Mouse (Mus musculus) frontal cortex, adult 2 months (tissue): Measurements from ENCODE around the gene Kiss1. TPM values are rescaled to one million over a fixed set of nuclear protein-coding genes. Genes with fewer than 3 reads are reported as not detected.

Source experiments
- DNase-seq, 2 experiments: peaks; one replicate each; pipeline ENCODE4 v3.0.0; 2022; ENCODE audit warnings: low spot score in 1 of 2; ENCODE audit errors: extremely low spot score in 1 of 2
- polyA plus RNA-seq: library from polyadenylated mRNA; depleted of rRNA; stranded (reverse); fragments of >200 nt; gene quantifications from 2 replicates; pipeline ENCODE4 v1.2.3, GENCODE M21; 2012; rRNA removed

The Kiss1 gene
- polyA plus RNA-seq, 1 experiment: 0.36 TPM

DNA sequence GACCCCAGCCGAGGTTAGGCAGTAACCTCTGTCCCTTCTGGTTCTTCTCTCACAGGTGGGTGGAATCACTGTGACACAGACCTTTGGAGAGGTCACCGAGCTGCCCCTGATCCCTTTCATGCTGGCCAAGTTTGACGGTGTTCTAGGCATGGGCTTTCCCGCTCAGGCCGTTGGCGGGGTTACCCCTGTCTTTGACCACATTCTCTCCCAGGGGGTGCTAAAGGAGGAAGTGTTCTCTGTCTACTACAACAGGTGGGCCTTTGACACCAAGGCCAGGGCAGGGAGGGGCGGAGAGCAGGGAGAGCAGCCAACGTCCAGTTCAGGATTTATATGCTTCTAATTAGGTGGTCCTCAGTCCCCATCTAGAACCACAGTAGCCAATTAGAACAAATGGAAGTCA lies 34.7 kb downstream of the Kiss1 start:
- DNase-seq: no peak

DNA sequence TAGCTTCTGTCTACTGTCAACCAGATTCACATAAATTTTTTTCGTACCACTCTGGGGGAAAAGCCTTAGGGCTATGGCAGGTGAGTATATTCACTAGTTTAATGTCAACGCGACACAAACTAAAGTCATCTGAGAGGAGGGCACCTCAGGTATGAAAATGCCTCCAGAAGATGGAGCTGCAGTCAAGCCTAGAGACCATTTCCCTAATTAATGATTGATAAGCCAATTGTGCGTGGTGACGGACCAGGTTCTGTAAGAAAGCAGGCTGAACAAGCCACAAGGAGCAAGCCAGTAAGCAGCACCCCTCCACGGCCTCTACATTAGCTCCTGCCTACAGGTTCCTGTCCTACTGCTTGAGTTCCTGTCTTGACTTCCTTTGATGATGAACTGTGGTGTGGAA lies 39.3 kb downstream of the Kiss1 start:
- DNase-seq: no peak

GRCm38 (mm10) chr1:133362103-133362502 lies 40.4 kb downstream of the Kiss1 start:
- no peak for DNase-seq

GRCm38 (mm10) chr1:133363276-133364021 lies 41.8 kb downstream of the Kiss1 start, which contains the start of gene Etnk2:
Etnk2 (plus strand) TSS chr1:133363572.
- DNase-seq: peak; percentile 42 to 75

- DNase-seq: no peak
Measured at GRCm38 (mm10) chr1:133364022-133364630, 42.5 kb downstream of the Kiss1 start.

GRCm38 (mm10) chr1:133364890-133365289 lies 43.2 kb downstream of the Kiss1 start:
- DNase-seq: no peak

DNA sequence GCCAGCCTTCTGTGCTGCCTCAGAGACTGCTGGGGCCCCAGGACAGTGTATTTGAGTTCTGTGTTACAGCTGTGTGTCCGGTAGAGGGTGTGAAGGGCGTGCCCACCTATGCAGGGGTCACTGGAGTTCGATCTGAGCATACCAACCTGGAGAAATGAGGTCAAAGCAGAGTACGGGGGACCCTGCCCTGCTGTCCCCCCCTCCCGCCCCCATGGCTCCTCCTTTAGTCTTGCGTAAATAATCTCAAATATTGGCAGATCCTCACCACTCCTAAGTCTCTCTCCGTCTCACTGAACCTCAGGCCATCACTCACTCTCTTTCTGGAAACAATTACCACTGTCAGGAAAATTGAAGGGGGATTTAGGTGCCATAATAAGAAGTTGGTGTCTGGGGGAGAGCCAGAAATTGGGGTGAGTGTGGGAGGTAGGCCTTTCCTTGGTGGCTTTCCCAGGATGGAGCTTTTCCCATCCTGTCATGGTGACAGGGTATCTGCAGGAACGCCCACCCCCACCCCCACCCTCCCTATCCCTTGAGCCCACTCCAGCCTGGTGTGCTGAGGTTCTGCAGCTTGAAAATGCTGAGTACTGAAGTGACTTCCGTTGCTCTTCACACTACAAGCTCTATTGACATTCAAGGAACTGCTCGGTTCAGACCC lies 45.4 kb downstream of the Kiss1 start:
- DNase-seq: peak in 1 of 2 experiments; percentile 60

GRCm38 (mm10) chr1:133367606-133368488 lies 46.2 kb downstream of the Kiss1 start:
- no peak for DNase-seq

- peak; percentile 49 to 79 for DNase-seq
Measured at GRCm38 (mm10) chr1:133368644-133369043, 47.0 kb downstream of the Kiss1 start.

GRCm38 (mm10) chr1:133370352-133370751 lies 48.7 kb downstream of the Kiss1 start:
- no peak for DNase-seq

DNA sequence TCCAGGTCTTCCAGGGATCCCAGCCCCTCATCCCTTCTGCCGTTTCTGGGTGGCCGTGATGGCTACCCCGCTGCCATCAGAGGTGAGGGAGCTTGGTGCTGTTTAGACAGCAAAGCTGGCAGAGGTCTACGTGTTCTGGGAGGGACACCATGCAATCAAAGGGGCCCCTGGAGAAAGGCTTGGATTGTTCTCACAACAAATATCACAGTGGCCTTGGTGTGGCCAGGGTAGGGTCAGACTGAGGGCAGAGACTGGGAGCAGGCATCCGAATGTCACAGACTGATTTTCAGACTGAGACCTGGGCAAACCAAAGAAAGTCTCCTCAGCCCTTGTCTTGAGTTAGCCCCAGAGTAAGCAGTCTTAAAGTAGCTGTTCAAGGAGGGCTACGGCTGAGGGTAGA lies 49.8 kb downstream of the Kiss1 start:
- no peak for DNase-seq

GRCm38 (mm10) chr1:133372113-133372512 lies 50.4 kb downstream of the Kiss1 start:
- no peak for DNase-seq

DNA sequence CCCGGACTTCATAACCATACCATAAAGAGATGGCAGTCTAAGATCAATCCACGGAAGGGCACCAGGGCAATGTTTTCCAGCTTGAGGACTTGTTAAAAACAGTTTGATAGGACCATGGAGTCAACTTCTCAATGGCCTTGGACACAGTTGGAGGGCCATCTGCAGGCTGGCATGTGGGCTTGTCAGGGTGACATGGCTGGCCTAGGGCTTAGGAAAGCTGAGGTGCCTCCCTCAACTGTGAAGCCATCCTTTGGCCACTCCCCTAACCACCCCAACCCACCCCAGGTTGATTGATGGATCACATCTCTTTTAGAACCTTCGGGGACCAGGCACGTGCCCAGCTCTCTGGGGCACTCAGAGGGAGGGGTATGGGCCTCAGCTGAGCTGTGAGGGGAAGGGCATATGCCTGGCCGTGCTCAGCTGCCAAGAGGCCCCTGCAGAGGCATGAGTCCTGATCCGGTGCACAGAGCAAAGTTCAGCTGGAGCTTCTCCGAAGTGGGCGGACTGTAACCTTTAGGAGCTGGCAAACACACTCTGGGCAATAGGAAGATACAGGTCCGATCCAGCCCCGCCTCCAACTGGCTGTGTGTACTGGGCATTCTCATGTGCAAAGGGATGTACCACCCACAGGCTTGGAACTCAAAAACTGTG lies 54.1 kb downstream of the Kiss1 start:
- DNase-seq: no peak

GRCm38 (mm10) chr1:133377547-133377946 lies 55.9 kb downstream of the Kiss1 start:
- DNase-seq: no peak

Other genes starting within 250 kb of the Kiss1 start
- gene Ppp1r15b, start 190.7 kb upstream of the Kiss1 start, polyA plus RNA-seq: 26.3 and 27.2 TPM in 2 replicates
- 51.7 and 53.6 TPM in 2 replicates for gene Plekha6, start 157.7 kb upstream of the Kiss1 start, polyA plus RNA-seq
- 0.50 and 0.55 TPM in 2 replicates for gene Golt1a, start 12.1 kb upstream of the Kiss1 start, polyA plus RNA-seq
- gene Ren1, start 28.6 kb downstream of the Kiss1 start, polyA plus RNA-seq: 0.06 TPM in 1 of 2 replicates, not detected in the other
- 7.8 and 8.6 TPM in 2 replicates for gene Etnk2, start 41.7 kb downstream of the Kiss1 start, polyA plus RNA-seq
- 18.1 and 19.6 TPM in 2 replicates for gene Sox13, start 102.5 kb downstream of the Kiss1 start, polyA plus RNA-seq